Mouse (Mus musculus): ENCODE measurements at regions not wholly inside any gene's neighbourhood (a gene's known extent, or its start where the extent isn't known, plus 50 kb on each side); places are given as distances from the start of the nearest gene placed in this dataset.

DNA sequence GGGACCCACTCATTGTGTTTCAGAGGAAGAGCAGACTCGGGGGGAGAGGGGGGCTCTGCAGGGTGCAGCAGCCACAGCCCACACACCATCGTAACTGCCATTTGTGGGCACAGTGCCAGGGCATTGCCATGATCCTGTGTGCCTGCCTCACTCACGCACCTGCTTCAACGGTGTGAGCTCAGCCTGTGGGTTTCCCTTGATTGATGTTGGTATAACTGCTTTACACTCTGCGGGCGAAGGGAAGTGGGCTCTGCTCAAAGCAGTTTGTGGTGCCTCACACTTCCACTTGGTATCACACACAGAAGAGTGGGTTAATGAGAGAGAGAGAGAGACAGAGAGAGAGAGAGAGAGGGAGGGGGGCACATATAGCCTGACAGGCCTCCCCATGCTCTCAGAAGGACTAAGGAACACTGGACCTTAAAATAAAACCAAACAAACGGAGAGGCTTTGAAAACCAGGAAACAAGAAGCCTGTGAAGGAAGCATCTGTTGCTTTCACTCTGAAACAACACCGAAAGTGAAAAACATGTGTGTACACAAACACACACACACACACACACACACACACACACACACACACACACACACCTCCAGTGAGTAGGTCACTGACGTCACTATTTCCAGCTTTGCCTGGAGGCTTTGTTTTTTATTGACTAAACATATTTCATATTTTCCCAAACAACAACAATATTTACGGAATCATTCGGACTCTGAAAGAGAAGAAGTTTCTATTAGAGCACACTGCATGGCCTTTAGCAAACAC, 255.4 kb downstream of the Gm11361 start:
- Histone ChIP-seq H3K4me2 (ENCODE audit: insufficient read depth, low read depth, poor library complexity, severe bottlenecking) (0 out of 2 replicates have a peak overlapping the region, but pooled peaks have one; percentile 0), H3K9ac (ENCODE audit: insufficient read depth, low read depth) (no peak overlapping the region), H3K9me3 (replicated peaks; ENCODE audit: low read length) (no peaks in the 10 kb centered on the region), H3K27me3 (replicated peaks) (no peaks in the 10 kb centered on the region), H3K27ac (ENCODE audit: insufficient read depth, low read depth) (no peak overlapping the region), H3K79me2 (replicated peaks; ENCODE audit: control insufficient read depth, extremely low read depth, insufficient read depth, poor library complexity, severe bottlenecking) (no peaks in the 10 kb centered on the region), H3K4me3 (replicated peaks in 1 of 3; ENCODE audit: low read depth in 2 of 3, low read length in 2 of 3, poor library complexity in 1 of 3) (no peak overlapping the region), H3K36me3 (replicated peaks in 1 of 2; ENCODE audit: control insufficient read depth in 1 of 2, insufficient read depth in 1 of 2, low read length in 1 of 2) (no peaks in the 10 kb centered on the region), H3K4me1 (ENCODE audit: control insufficient read depth in 1 of 2, insufficient read depth in 2 of 2) (peaks cover 4 to 15% of the 10 kb centered on the region in 2 experiments)
- no peak for TF ChIP-seq MAFK (IDR thresholded peaks at IDR 0.05; ENCODE audit: insufficient replicate concordance, low read length)
- no peak for TF ChIP-seq USF2 (conservative IDR thresholded peaks at IDR 0.05; ENCODE audit: low read depth, low read length)
- no peak for TF ChIP-seq GABPA (IDR thresholded peaks at IDR 0.05; ENCODE audit: insufficient replicate concordance, low read depth, low read length)
- TF ChIP-seq MEF2A (IDR thresholded peaks at IDR 0.05; ENCODE audit: borderline replicate concordance, low read depth, low read length): peak; percentile 33; the same call in 1 of the 2 replicates
- no peak for TF ChIP-seq ZMIZ1 (IDR thresholded peaks at IDR 0.05; ENCODE audit: low read depth, low read length)
- no peak for TF ChIP-seq POLR2A (IDR thresholded peaks at IDR 0.05; ENCODE audit: low read depth, low read length)
- TF ChIP-seq USF1 (IDR thresholded peaks at IDR 0.05; ENCODE audit: low read depth, low read length): no peak
- TF ChIP-seq UBTF (IDR thresholded peaks at IDR 0.05; ENCODE audit: low read depth, low read length): no peak
- no peak for TF ChIP-seq MAZ (IDR thresholded peaks at IDR 0.05; ENCODE audit: low read depth, low read length)
- TF ChIP-seq BHLHE40 (IDR thresholded peaks at IDR 0.05; ENCODE audit: low read depth, low read length): peak; percentile 68
- TF ChIP-seq MYC (IDR thresholded peaks at IDR 0.05; ENCODE audit: low read depth, low read length): no peak
- TF ChIP-seq ELF1 (IDR thresholded peaks at IDR 0.05; ENCODE audit: low read depth, low read length): peak; percentile 41; the same call in 1 of the 2 replicates
- peak; percentile 90 for TF ChIP-seq TCF12 (IDR thresholded peaks at IDR 0.05; ENCODE audit: low read depth, low read length)
- TF ChIP-seq POLR2AphosphoS2 (IDR thresholded peaks at IDR 0.05; ENCODE audit: low read depth, low read length): no peak
- TF ChIP-seq IRF4 (IDR thresholded peaks at IDR 0.05; ENCODE audit: low read depth, low read length): peak; percentile 92
- no peak for TF ChIP-seq PAX5 (IDR thresholded peaks at IDR 0.05; ENCODE audit: low read length)
- no peak; the same call in 1 of the 2 replicates for TF ChIP-seq ETS1 (conservative IDR thresholded peaks at IDR 0.05; ENCODE audit: low read depth, low read length)
- TF ChIP-seq SIN3A (IDR thresholded peaks at IDR 0.05; ENCODE audit: low read length): no peak
- TF ChIP-seq CHD2 (IDR thresholded peaks at IDR 0.05; ENCODE audit: low read length): no peak
- no peak for TF ChIP-seq MXI1 (IDR thresholded peaks at IDR 0.05; ENCODE audit: low read depth, low read length)
- TF ChIP-seq RAD21 (IDR thresholded peaks at IDR 0.05; ENCODE audit: low read depth, low read length): no peak
- TF ChIP-seq ZC3H11A (IDR thresholded peaks at IDR 0.05; ENCODE audit: low read depth, low read length): no peak
- TF ChIP-seq NELFE (IDR thresholded peaks at IDR 0.05; ENCODE audit: low read depth, low read length): no peak
- no peak for TF ChIP-seq ZKSCAN1 (IDR thresholded peaks at IDR 0.05; ENCODE audit: borderline replicate concordance, low read depth, low read length)
- TF ChIP-seq EP300 (IDR thresholded peaks at IDR 0.05; ENCODE audit: low read length): peak; percentile 81
- no peak for TF ChIP-seq KAT2A (IDR thresholded peaks at IDR 0.05; ENCODE audit: insufficient replicate concordance, low read length)
- TF ChIP-seq TBP (conservative IDR thresholded peaks at IDR 0.05; ENCODE audit: low read depth, low read length): no peak
- TF ChIP-seq CTCF (conservative IDR thresholded peaks at IDR 0.05 in 1 of 2, IDR thresholded peaks at IDR 0.05 in 1 of 2; ENCODE audit: low read depth in 2 of 2, low read length in 2 of 2): no peak
- TF ChIP-seq CHD1 (IDR thresholded peaks at IDR 0.05; ENCODE audit: low read depth, low read length): no peak
- 0 out of 2 replicates have a peak, but pooled peaks have one; percentile 34 for TF ChIP-seq JUND (conservative IDR thresholded peaks at IDR 0.05; ENCODE audit: low read depth, low read length)
- peak; percentile 59; the same call in 1 of the 2 replicates for TF ChIP-seq JUN (IDR thresholded peaks at IDR 0.05; ENCODE audit: insufficient read depth, low read depth, low read length)
- no peak for TF ChIP-seq ZNF384 (IDR thresholded peaks at IDR 0.05; ENCODE audit: low read depth, low read length)
- no peak for TF ChIP-seq SMC3 (IDR thresholded peaks at IDR 0.05; ENCODE audit: low read depth, low read length)
- no peak; the same call in 1 of the 2 replicates for TF ChIP-seq RCOR1 (conservative IDR thresholded peaks at IDR 0.05; ENCODE audit: low read depth, low read length)
- no peak for TF ChIP-seq NRF1 (IDR thresholded peaks at IDR 0.05; ENCODE audit: low read depth, low read length)
- TF ChIP-seq E2F4 (IDR thresholded peaks at IDR 0.05; ENCODE audit: insufficient replicate concordance, low read depth, low read length): no peak
- TF ChIP-seq MAX (IDR thresholded peaks at IDR 0.05; ENCODE audit: low read length): 0 out of 2 replicates have a peak, but pooled peaks have one; percentile 14
- TF ChIP-seq HCFC1 (IDR thresholded peaks at IDR 0.05; ENCODE audit: low read depth, low read length): no peak
- peak; percentile 21 for DNase-seq (ENCODE audit: extremely low read depth)
- dilution Hi-C loops (cut with MboI; ENCODE audit: extremely low pct_ligation_motif_present, extremely low pct_unique_long_range_greater_than_20kb, low sequenced_read_pairs): no loop called here
- in situ Hi-C loops (cut with MboI; ENCODE audit: low pct_ligation_motif_present, low pct_unique_long_range_greater_than_20kb, low sequenced_read_pairs): no loop called here

Measured in CH12.LX (cell line).